Mouse (Mus musculus): ENCODE results near the gene Trabd. TPM values are rescaled to one million over a fixed set of nuclear protein-coding genes. Genes with fewer than 3 reads are reported as not detected.

The Trabd gene
- 37.9 and 41.7 TPM in 2 replicates for polyA plus RNA-seq (2015; fragmentation: Nextera tagmentation; extraction: Ambion mirVana)

- H3K4me1 ChIP-seq (replicated peaks): peaks cover 42% of the 10 kb centered on the region
- H3K4me3 ChIP-seq: peak within 1 kb of the TSS; percentile 89
- peak within 1 kb of the TSS; percentile 93 for H3K27ac ChIP-seq (replicated peaks)
- no peak for ATAC-seq (ENCODE audit: low FRiP score, low read depth)
- WGBS: 25% methylated on average over 11 of the region's 11 CpGs
- no peaks in the 10 kb centered on the region for H3K9me3 ChIP-seq
- H3K36me3 ChIP-seq: 0 out of 2 replicates have a peak, but pooled peaks cover 2% of the 10 kb centered on the region
- H3K9ac ChIP-seq: peak within 1 kb of the TSS; percentile 84
- H3K4me2 ChIP-seq: peak within 1 kb of the TSS; percentile 79
- H3K27me3 ChIP-seq: no peaks in the 10 kb centered on the region
Observed at GRCm38 (mm10) chr15:89074613-89075477, at the start of gene Trabd. TSS of gene Trabd (plus strand) at chr15:89075124.

GRCm38 (mm10) chr15:89044381-89044780 lies 30.5 kb upstream of the Trabd start:
- no peak overlapping the region for H3K4me2 ChIP-seq
- ATAC-seq (ENCODE audit: low FRiP score, low read depth): no peak
- WGBS: 78% methylated on average over 5 of the region's 5 CpGs

GRCm38 (mm10) chr15:89046356-89046755 lies 28.6 kb upstream of the Trabd start:
- no peaks in the 10 kb centered on the region for H3K36me3 ChIP-seq
- WGBS: 79% methylated on average over 4 of the region's 4 CpGs
- no peak overlapping the region for H3K27ac ChIP-seq (replicated peaks)
- H3K9me3 ChIP-seq: no peaks in the 10 kb centered on the region
- no peak overlapping the region for H3K4me2 ChIP-seq
- no peaks in the 10 kb centered on the region for H3K27me3 ChIP-seq
- no peak overlapping the region for H3K4me3 ChIP-seq
- ATAC-seq (ENCODE audit: low FRiP score, low read depth): no peak
- no peaks in the 10 kb centered on the region for H3K4me1 ChIP-seq (replicated peaks)
- no peak overlapping the region for H3K9ac ChIP-seq

More at GRCm38 (mm10) chr15:89044381-89044780, 30.5 kb upstream of the Trabd start:
- H3K36me3 ChIP-seq: no peaks in the 10 kb centered on the region
- no peaks in the 10 kb centered on the region for H3K4me1 ChIP-seq (replicated peaks)
- H3K9ac ChIP-seq: no peak overlapping the region
- H3K9me3 ChIP-seq: no peaks in the 10 kb centered on the region
- H3K4me3 ChIP-seq: no peak overlapping the region
- H3K27ac ChIP-seq (replicated peaks): no peak overlapping the region
- H3K27me3 ChIP-seq: no peaks in the 10 kb centered on the region

GRCm38 (mm10) chr15:89054666-89055065 lies 20.3 kb upstream of the Trabd start:
- Histone ChIP-seq H3K9me3 (no peaks in the 10 kb centered on the region), H3K4me2 (no peak overlapping the region), H3K4me3 (no peak overlapping the region), H3K36me3 (no peaks in the 10 kb centered on the region), H3K27ac (replicated peaks) (no peak overlapping the region), H3K4me1 (replicated peaks) (peaks cover 7% of the 10 kb centered on the region), H3K9ac (no peak overlapping the region), H3K27me3 (no peaks in the 10 kb centered on the region)
- 89% methylated on average over 7 of the region's 7 CpGs for WGBS
- ATAC-seq (ENCODE audit: low FRiP score, low read depth): no peak

GRCm38 (mm10) chr15:89058736-89059135 lies 16.2 kb upstream of the Trabd start:
- no peaks in the 10 kb centered on the region for H3K27me3 ChIP-seq
- no peak for ATAC-seq (ENCODE audit: low FRiP score, low read depth)
- WGBS: 34% methylated on average over 6 of the region's 6 CpGs

GRCm38 (mm10) chr15:89059161-89059931 lies 15.6 kb upstream of the Trabd start, which contains the start of gene Panx2:
TSS of gene Panx2 (plus strand) at chr15:89059734.
- WGBS: under 1% methylated on average over 42 of the region's 57 CpGs
- peak within 1 kb of the TSS; percentile 60 for H3K4me3 ChIP-seq
- peak within 1 kb of the TSS; percentile 81 for H3K27ac ChIP-seq (replicated peaks)
- peak within 1 kb of the TSS; percentile 71 for H3K4me2 ChIP-seq
- no peaks in the 10 kb centered on the region for H3K36me3 ChIP-seq
- H3K27me3 ChIP-seq: no peaks in the 10 kb centered on the region
- no peaks in the 10 kb centered on the region for H3K9me3 ChIP-seq
- H3K4me1 ChIP-seq (replicated peaks): peaks cover 20% of the 10 kb centered on the region
- peak within 1 kb of the TSS; percentile 69 for H3K9ac ChIP-seq
- peak; percentile 56; the same call in 1 of the 2 replicates for ATAC-seq (ENCODE audit: low FRiP score, low read depth)

More at GRCm38 (mm10) chr15:89058736-89059135, 16.2 kb upstream of the Trabd start:
- H3K27ac ChIP-seq (replicated peaks): peak overlapping the region; percentile 81; the same call in 1 of the 2 replicates
- H3K9ac ChIP-seq: peak overlapping the region; percentile 69; the same call in 1 of the 2 replicates
- peak overlapping the region; percentile 71 for H3K4me2 ChIP-seq
- peak overlapping the region; percentile 60 for H3K4me3 ChIP-seq
- H3K4me1 ChIP-seq (replicated peaks): peaks cover 20% of the 10 kb centered on the region
- no peaks in the 10 kb centered on the region for H3K9me3 ChIP-seq
- H3K36me3 ChIP-seq: no peaks in the 10 kb centered on the region

- no peaks in the 10 kb centered on the region for H3K36me3 ChIP-seq
- peaks cover 20% of the 10 kb centered on the region for H3K4me1 ChIP-seq (replicated peaks)
- H3K4me3 ChIP-seq: peak overlapping the region; percentile 60
- H3K9me3 ChIP-seq: no peaks in the 10 kb centered on the region
- H3K27ac ChIP-seq (replicated peaks): peak overlapping the region; percentile 81
- 2% methylated on average over 45 of the region's 48 CpGs for WGBS
- H3K27me3 ChIP-seq: peaks cover 2% of the 10 kb centered on the region; the same call in 1 of the 2 replicates
- peak; percentile 45 for ATAC-seq (ENCODE audit: low FRiP score, low read depth)
- H3K9ac ChIP-seq: peak overlapping the region; percentile 69
- peak overlapping the region; percentile 71 for H3K4me2 ChIP-seq
Observed at GRCm38 (mm10) chr15:89060032-89060681, 14.8 kb upstream of the Trabd start.

GRCm38 (mm10) chr15:89060811-89061460 lies 14.0 kb upstream of the Trabd start:
- WGBS: 91% methylated on average over 12 of the region's 12 CpGs
- peaks cover 5% of the 10 kb centered on the region; the same call in 1 of the 2 replicates for H3K27me3 ChIP-seq
- 0 out of 2 replicates have a peak, but pooled peaks have one; percentile 28 for ATAC-seq (ENCODE audit: low FRiP score, low read depth)
- H3K27ac ChIP-seq (replicated peaks): 0 out of 2 replicates have a peak overlapping the region, but pooled peaks have one; percentile 81
- no peaks in the 10 kb centered on the region for H3K36me3 ChIP-seq
- H3K4me1 ChIP-seq (replicated peaks): peaks cover 20% of the 10 kb centered on the region
- H3K9me3 ChIP-seq: no peaks in the 10 kb centered on the region
- peak overlapping the region; percentile 71 for H3K4me2 ChIP-seq
- H3K9ac ChIP-seq: peak overlapping the region; percentile 69
- H3K4me3 ChIP-seq: peak overlapping the region; percentile 60

GRCm38 (mm10) chr15:89061761-89062517 lies 13.0 kb upstream of the Trabd start:
- H3K27ac ChIP-seq (replicated peaks): no peak overlapping the region
- no peak overlapping the region for H3K4me2 ChIP-seq
- WGBS: 88% methylated on average over 6 of the region's 6 CpGs
- H3K36me3 ChIP-seq: no peaks in the 10 kb centered on the region
- no peak for ATAC-seq (ENCODE audit: low FRiP score, low read depth)
- peak overlapping the region; percentile 69; the same call in 1 of the 2 replicates for H3K9ac ChIP-seq
- H3K27me3 ChIP-seq: peaks cover 15% of the 10 kb centered on the region
- no peaks in the 10 kb centered on the region for H3K9me3 ChIP-seq
- no peak overlapping the region for H3K4me3 ChIP-seq
- peaks cover 20% of the 10 kb centered on the region for H3K4me1 ChIP-seq (replicated peaks)

GRCm38 (mm10) chr15:89062518-89062910 lies 12.4 kb upstream of the Trabd start:
- no peaks in the 10 kb centered on the region for H3K36me3 ChIP-seq
- H3K9me3 ChIP-seq: no peaks in the 10 kb centered on the region
- no peak overlapping the region for H3K27ac ChIP-seq (replicated peaks)
- H3K4me3 ChIP-seq: no peak overlapping the region
- ATAC-seq (ENCODE audit: low FRiP score, low read depth): no peak
- 84% methylated on average over 5 of the region's 5 CpGs for WGBS
- no peak overlapping the region for H3K9ac ChIP-seq
- peaks cover 20% of the 10 kb centered on the region for H3K4me1 ChIP-seq (replicated peaks)
- peaks cover 21% of the 10 kb centered on the region for H3K27me3 ChIP-seq
- no peak overlapping the region for H3K4me2 ChIP-seq

Measured in hindbrain, embryonic 15.5 days (tissue).